Mouse (Mus musculus): ENCODE results near the gene Cldn8. TPM values are rescaled to one million over a fixed set of nuclear protein-coding genes. Genes with fewer than 3 reads are reported as not detected.

Cldn8 gene
- polyA plus RNA-seq, 1 experiment from 2014 or later: 42.0 TPM

GRCm38 (mm10) chr16:88583338-88583737 is 20.4 kb upstream of the Cldn8 start:
- H3K27ac ChIP-seq (ENCODE audit: low read depth): no peak overlapping the region
- H3K4me1 ChIP-seq (replicated peaks; ENCODE audit: control insufficient read depth, insufficient read depth, low read length): no peaks in the 10 kb centered on the region
- no peak overlapping the region for H3K4me2 ChIP-seq (ENCODE audit: low read length)
- H3K27me3 ChIP-seq (replicated peaks; ENCODE audit: control insufficient read depth, insufficient read depth, low read length): no peaks in the 10 kb centered on the region
- no peaks in the 10 kb centered on the region for H3K36me3 ChIP-seq (ENCODE audit: control insufficient read depth, insufficient read depth, low read length)
- no peak overlapping the region for H3K9ac ChIP-seq (ENCODE audit: low read length)
- ATAC-seq (replicated peaks; ENCODE audit: low FRiP score, low TSS enrichment, low read depth): peak; percentile 54; the same call in 1 of the 2 replicates
- WGBS: 84% methylated on average over 9 of the region's 9 CpGs
- no peak for DNase-seq (ENCODE audit: low spot score)
- no peaks in the 10 kb centered on the region for H3K9me3 ChIP-seq (ENCODE audit: control insufficient read depth, low read length)
- no peak overlapping the region for H3K4me3 ChIP-seq (ENCODE audit: low read depth, low read length)

- H3K4me1 ChIP-seq (replicated peaks; ENCODE audit: control insufficient read depth, insufficient read depth, low read length): no peaks in the 10 kb centered on the region
- H3K4me2 ChIP-seq (ENCODE audit: low read length): no peak overlapping the region
- DNase-seq (ENCODE audit: low spot score) (no peak), ATAC-seq (replicated peaks; ENCODE audit: low FRiP score, low TSS enrichment, low read depth) (peak; percentile 72)
- H3K9ac ChIP-seq (ENCODE audit: low read length): no peak overlapping the region
- no peak overlapping the region for H3K4me3 ChIP-seq (ENCODE audit: low read depth, low read length)
- no peaks in the 10 kb centered on the region for H3K9me3 ChIP-seq (ENCODE audit: control insufficient read depth, low read length)
- H3K27me3 ChIP-seq (replicated peaks; ENCODE audit: control insufficient read depth, insufficient read depth, low read length): no peaks in the 10 kb centered on the region
- no peak overlapping the region for H3K27ac ChIP-seq (ENCODE audit: low read depth)
- WGBS: 61% methylated on average over 4 of the region's 4 CpGs
- no peaks in the 10 kb centered on the region for H3K36me3 ChIP-seq (ENCODE audit: control insufficient read depth, insufficient read depth, low read length)
These were observed 13.1 kb upstream of the Cldn8 start for GRCm38 (mm10) chr16:88575885-88576679.

- H3K4me2 ChIP-seq (ENCODE audit: low read length): no peak overlapping the region
- H3K9me3 ChIP-seq (ENCODE audit: control insufficient read depth, low read length): no peaks in the 10 kb centered on the region
- H3K36me3 ChIP-seq (ENCODE audit: control insufficient read depth, insufficient read depth, low read length): no peaks in the 10 kb centered on the region
- no peak for DNase-seq (ENCODE audit: low spot score)
- no peak overlapping the region for H3K27ac ChIP-seq (ENCODE audit: low read depth)
- H3K9ac ChIP-seq (ENCODE audit: low read length): no peak overlapping the region
- no peaks in the 10 kb centered on the region for H3K4me1 ChIP-seq (replicated peaks; ENCODE audit: control insufficient read depth, insufficient read depth, low read length)
- no peaks in the 10 kb centered on the region for H3K27me3 ChIP-seq (replicated peaks; ENCODE audit: control insufficient read depth, insufficient read depth, low read length)
- ATAC-seq (replicated peaks; ENCODE audit: low FRiP score, low TSS enrichment, low read depth): no peak
- no peak overlapping the region for H3K4me3 ChIP-seq (ENCODE audit: low read depth, low read length)
- WGBS: 50% methylated on average over 5 of the region's 5 CpGs
These were observed 10.0 kb upstream of the Cldn8 start for GRCm38 (mm10) chr16:88572904-88573404.

- no peaks in the 10 kb centered on the region for H3K4me1 ChIP-seq (replicated peaks; ENCODE audit: control insufficient read depth, insufficient read depth, low read length)
- DNase-seq (ENCODE audit: low spot score) (no peak), ATAC-seq (replicated peaks; ENCODE audit: low FRiP score, low TSS enrichment, low read depth) (peak; percentile 47; the same call in 1 of the 2 replicates)
- H3K9me3 ChIP-seq (ENCODE audit: control insufficient read depth, low read length): no peaks in the 10 kb centered on the region
- no peak overlapping the region for H3K4me2 ChIP-seq (ENCODE audit: low read length)
- no peak overlapping the region for H3K4me3 ChIP-seq (ENCODE audit: low read depth, low read length)
- no peaks in the 10 kb centered on the region for H3K36me3 ChIP-seq (ENCODE audit: control insufficient read depth, insufficient read depth, low read length)
- no peak overlapping the region for H3K27ac ChIP-seq (ENCODE audit: low read depth)
- no peaks in the 10 kb centered on the region for H3K27me3 ChIP-seq (replicated peaks; ENCODE audit: control insufficient read depth, insufficient read depth, low read length)
- H3K9ac ChIP-seq (ENCODE audit: low read length): no peak overlapping the region
These were observed 7.2 kb upstream of the Cldn8 start for GRCm38 (mm10) chr16:88570136-88570535.

DNA sequence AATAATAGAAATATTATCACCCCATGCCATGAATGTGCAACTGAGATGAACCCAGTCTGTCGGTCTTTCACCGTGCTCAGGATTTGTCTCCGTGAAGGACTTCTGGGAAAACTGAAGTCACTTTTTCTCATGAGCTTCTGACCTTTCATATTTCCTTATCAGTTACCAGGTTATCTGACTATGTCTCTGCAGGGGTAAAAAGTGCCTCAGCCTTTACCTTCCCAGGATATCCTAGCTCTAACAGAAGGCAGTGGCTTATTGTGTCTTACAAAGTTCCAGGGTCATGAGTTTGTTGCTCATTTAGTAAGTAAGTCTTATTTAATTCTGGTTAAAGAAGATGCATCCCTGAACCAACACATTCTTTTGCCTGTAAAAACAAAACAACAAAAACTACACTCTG is 6.7 kb upstream of the Cldn8 start:
- Histone ChIP-seq H3K27ac (ENCODE audit: low read depth) (no peak overlapping the region), H3K36me3 (ENCODE audit: control insufficient read depth, insufficient read depth, low read length) (no peaks in the 10 kb centered on the region), H3K9me3 (ENCODE audit: control insufficient read depth, low read length) (no peaks in the 10 kb centered on the region), H3K27me3 (replicated peaks; ENCODE audit: control insufficient read depth, insufficient read depth, low read length) (no peaks in the 10 kb centered on the region), H3K9ac (ENCODE audit: low read length) (no peak overlapping the region), H3K4me2 (ENCODE audit: low read length) (no peak overlapping the region), H3K4me3 (ENCODE audit: low read depth, low read length) (no peak overlapping the region), H3K4me1 (replicated peaks; ENCODE audit: control insufficient read depth, insufficient read depth, low read length) (no peaks in the 10 kb centered on the region)
- no peak for ATAC-seq (replicated peaks; ENCODE audit: low FRiP score, low TSS enrichment, low read depth)
- DNase-seq (ENCODE audit: low spot score): no peak
- WGBS: 83% methylated on average over 3 of the region's 3 CpGs

- 90% methylated on average over 1 of the region's 1 CpGs for WGBS
- H3K27ac ChIP-seq (ENCODE audit: low read depth): no peak overlapping the region
These were observed 6.1 kb upstream of the Cldn8 start for GRCm38 (mm10) chr16:88569096-88569495.

DNA sequence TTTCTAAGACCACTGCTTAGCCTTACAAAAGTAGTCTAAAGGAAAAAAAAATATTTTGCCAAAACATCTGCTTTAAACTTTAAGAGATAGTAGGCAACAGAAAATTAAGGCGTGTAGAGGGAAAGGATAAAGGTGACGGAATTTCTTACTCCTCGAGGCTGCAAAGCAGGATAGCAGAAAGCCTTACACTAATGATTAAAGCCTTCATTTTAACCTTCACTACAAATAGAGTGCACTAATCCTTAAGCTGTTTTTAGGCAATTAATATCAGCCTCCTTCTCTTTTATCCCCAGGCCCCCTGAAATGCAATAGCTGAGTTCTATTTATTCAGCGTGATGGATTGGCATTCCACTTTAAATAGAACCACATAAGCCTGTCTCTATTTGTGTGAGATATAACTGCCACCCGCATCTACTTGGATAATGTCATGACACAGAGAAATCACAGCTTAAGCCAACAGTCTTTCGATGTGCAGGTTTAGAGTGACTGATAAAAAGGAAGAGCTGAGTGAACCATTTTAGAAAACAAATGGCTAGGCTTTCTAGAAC is 1.3 kb downstream of the Cldn8 start:
- Histone ChIP-seq H3K4me3 (ENCODE audit: low read depth, low read length) (peak overlapping the region; percentile 34), H3K4me1 (replicated peaks; ENCODE audit: control insufficient read depth, insufficient read depth, low read length) (no peaks in the 10 kb centered on the region), H3K9me3 (ENCODE audit: control insufficient read depth, low read length) (no peaks in the 10 kb centered on the region), H3K27me3 (replicated peaks; ENCODE audit: control insufficient read depth, insufficient read depth, low read length) (no peaks in the 10 kb centered on the region), H3K36me3 (ENCODE audit: control insufficient read depth, insufficient read depth, low read length) (no peaks in the 10 kb centered on the region), H3K9ac (ENCODE audit: low read length) (peak overlapping the region; percentile 29; the same call in 1 of the 2 replicates), H3K27ac (ENCODE audit: low read depth) (no peak overlapping the region), H3K4me2 (ENCODE audit: low read length) (peak overlapping the region; percentile 26)
- WGBS: 49% methylated on average over 6 of the region's 6 CpGs
- DNase-seq (ENCODE audit: low spot score) (no peak), ATAC-seq (replicated peaks; ENCODE audit: low FRiP score, low TSS enrichment, low read depth) (no peak)

More at GRCm38 (mm10) chr16:88569096-88569495, 6.1 kb upstream of the Cldn8 start:
- Histone ChIP-seq H3K4me2 (ENCODE audit: low read length) (no peak overlapping the region), H3K4me3 (ENCODE audit: low read depth, low read length) (no peak overlapping the region), H3K36me3 (ENCODE audit: control insufficient read depth, insufficient read depth, low read length) (no peaks in the 10 kb centered on the region), H3K4me1 (replicated peaks; ENCODE audit: control insufficient read depth, insufficient read depth, low read length) (no peaks in the 10 kb centered on the region), H3K9me3 (ENCODE audit: control insufficient read depth, low read length) (no peaks in the 10 kb centered on the region), H3K9ac (ENCODE audit: low read length) (no peak overlapping the region), H3K27me3 (replicated peaks; ENCODE audit: control insufficient read depth, insufficient read depth, low read length) (no peaks in the 10 kb centered on the region)
- ATAC-seq (replicated peaks; ENCODE audit: low FRiP score, low TSS enrichment, low read depth) (no peak), DNase-seq (ENCODE audit: low spot score) (no peak)

GRCm38 (mm10) chr16:88542488-88542887 is 20.5 kb downstream of the Cldn8 start:
- WGBS: 52% methylated on average over 6 of the region's 6 CpGs
- Histone ChIP-seq H3K27me3 (replicated peaks; ENCODE audit: control insufficient read depth, insufficient read depth, low read length) (no peaks in the 10 kb centered on the region), H3K9ac (ENCODE audit: low read length) (no peak overlapping the region), H3K36me3 (ENCODE audit: control insufficient read depth, insufficient read depth, low read length) (no peaks in the 10 kb centered on the region), H3K4me1 (replicated peaks; ENCODE audit: control insufficient read depth, insufficient read depth, low read length) (no peaks in the 10 kb centered on the region), H3K27ac (ENCODE audit: low read depth) (no peak overlapping the region), H3K9me3 (ENCODE audit: control insufficient read depth, low read length) (no peaks in the 10 kb centered on the region), H3K4me3 (ENCODE audit: low read depth, low read length) (no peak overlapping the region), H3K4me2 (ENCODE audit: low read length) (no peak overlapping the region)
- ATAC-seq (replicated peaks; ENCODE audit: low FRiP score, low TSS enrichment, low read depth) (no peak), DNase-seq (ENCODE audit: low spot score) (no peak)

All from intestine, embryonic 14.5 days (tissue).